Mouse (Mus musculus) forebrain, embryonic 11.5 days (tissue): ENCODE measurements at regions not wholly inside any gene's neighbourhood (a gene's known extent, or its start where the extent isn't known, plus 50 kb on each side); places are given as distances from the start of the nearest gene placed in this dataset.

Source experiments
- ATAC-seq: fragments of 200-750 bp; cut with Nextera tagmentation; replicated peaks from 2 replicates; pipeline ENCODE4 v1.8.0; 2017; ENCODE audit warnings: moderate TSS enrichment; ENCODE audit not compliant: low FRiP score
- DNase-seq: peaks from one replicate; pipeline ENCODE4 v3.0.0-alpha.2; 2017; ENCODE audit warnings: low spot score
- H3K27ac ChIP-seq: fragments of 300-500 bp; sonication (generic); 2 replicates; pipeline ENCODE4 v1.5.1; 2014; ENCODE audit warnings: low read depth, low read length
- H3K27me3 ChIP-seq: fragments of 300-500 bp; sonication (generic); 2 replicates; pipeline ENCODE4 v1.6.1; 2014; ENCODE audit warnings: mild to moderate bottlenecking, low read length, mixed read lengths; ENCODE audit not compliant: control insufficient read depth, insufficient read depth
- H3K36me3 ChIP-seq: fragments of 300-500 bp; sonication (generic); 2 replicates; pipeline ENCODE4 v1.6.1; 2014; ENCODE audit warnings: mild to moderate bottlenecking, low read length, moderate library complexity, mixed read lengths; ENCODE audit not compliant: control insufficient read depth, insufficient read depth
- H3K4me1 ChIP-seq: fragments of 300-500 bp; sonication (generic); replicated peaks from 2 replicates; pipeline ENCODE4 v1.6.1; 2014; ENCODE audit warnings: low read length, mixed read lengths; ENCODE audit not compliant: control insufficient read depth, insufficient read depth
- H3K4me2 ChIP-seq: fragments of 300-500 bp; sonication (generic); 2 replicates; pipeline ENCODE4 v1.6.1; 2014; ENCODE audit warnings: low read depth, mild to moderate bottlenecking, low read length, moderate library complexity, mixed read lengths; ENCODE audit not compliant: severe bottlenecking
- H3K4me3 ChIP-seq: fragments of 300-500 bp; sonication (generic); 2 replicates; pipeline ENCODE4 v1.5.1; 2014; ENCODE audit warnings: low read depth, low read length
- H3K9ac ChIP-seq: fragments of 300-500 bp; sonication (generic); 2 replicates; pipeline ENCODE4 v1.6.1; 2014; ENCODE audit warnings: low read length
- H3K9me3 ChIP-seq: fragments of 300-500 bp; sonication (generic); 2 replicates; pipeline ENCODE4 v1.6.1; 2016; ENCODE audit warnings: low read length, mixed read lengths; ENCODE audit not compliant: control insufficient read depth
- WGBS: fragments of 180-500 bp; shearing (Covaris S2); extraction: QIAGEN DNeasy Blood & Tissue Kit; methylation state at CpG from one replicate; pipeline ENCODE4 v1.1.7; 2014; 5-methylcytosine and 5-hydroxymethylcytosine counted together

- no peak for DNase-seq
- H3K9me3 ChIP-seq = no peaks in the 10 kb centered on the region
- H3K4me2 ChIP-seq = no peak overlapping the region
- H3K9ac ChIP-seq = no peak overlapping the region
- H3K36me3 ChIP-seq = no peaks in the 10 kb centered on the region
- no peak for ATAC-seq
- H3K27ac ChIP-seq = no peak overlapping the region
- WGBS = 92% methylated on average over 4 of the region's 4 CpGs
- no peaks in the 10 kb centered on the region for H3K4me1 ChIP-seq
- H3K4me3 ChIP-seq = no peak overlapping the region
- H3K27me3 ChIP-seq = no peaks in the 10 kb centered on the region
Observed at GRCm38 (mm10) chr10:97248522-97248921, 230.9 kb upstream of the Dcn start.

GRCm38 (mm10) chr10:97249760-97250159 is 229.6 kb upstream of the Dcn start:
- DNase-seq (no peak), ATAC-seq (no peak)
- no peak overlapping the region for H3K9ac ChIP-seq
- no peaks in the 10 kb centered on the region for H3K4me1 ChIP-seq
- H3K36me3 ChIP-seq = no peaks in the 10 kb centered on the region
- no peak overlapping the region for H3K4me2 ChIP-seq
- no peak overlapping the region for H3K4me3 ChIP-seq
- no peaks in the 10 kb centered on the region for H3K9me3 ChIP-seq
- H3K27ac ChIP-seq = no peak overlapping the region
- H3K27me3 ChIP-seq = no peaks in the 10 kb centered on the region
- WGBS = 80% methylated on average over 1 of the region's 1 CpGs

GRCm38 (mm10) chr10:97250167-97250566 is 229.2 kb upstream of the Dcn start:
- Histone ChIP-seq H3K4me2 (no peak overlapping the region), H3K36me3 (no peaks in the 10 kb centered on the region), H3K4me1 (no peaks in the 10 kb centered on the region), H3K27ac (no peak overlapping the region), H3K27me3 (no peaks in the 10 kb centered on the region), H3K4me3 (no peak overlapping the region), H3K9me3 (no peaks in the 10 kb centered on the region), H3K9ac (no peak overlapping the region)
- no peak for ATAC-seq
- 65% methylated on average over 2 of the region's 2 CpGs for WGBS
- no peak for DNase-seq

- no peaks in the 10 kb centered on the region for H3K36me3 ChIP-seq
- H3K9me3 ChIP-seq = no peaks in the 10 kb centered on the region
- WGBS = 80% methylated on average over 6 of the region's 6 CpGs
- ATAC-seq (peak; percentile 42; the same call in 1 of the 2 replicates), DNase-seq (no peak)
- H3K4me2 ChIP-seq = no peak overlapping the region
- H3K4me3 ChIP-seq = no peak overlapping the region
- H3K27ac ChIP-seq = no peak overlapping the region
- no peaks in the 10 kb centered on the region for H3K27me3 ChIP-seq
- no peaks in the 10 kb centered on the region for H3K4me1 ChIP-seq
- H3K9ac ChIP-seq = no peak overlapping the region
Observed at GRCm38 (mm10) chr10:97265959-97266517, 213.4 kb upstream of the Dcn start.

GRCm38 (mm10) chr10:97282416-97282815 is 197.0 kb upstream of the Dcn start:
- no peak for DNase-seq
- H3K27me3 ChIP-seq = no peaks in the 10 kb centered on the region
- H3K4me1 ChIP-seq = no peaks in the 10 kb centered on the region
- H3K4me3 ChIP-seq = no peak overlapping the region
- no peaks in the 10 kb centered on the region for H3K9me3 ChIP-seq
- WGBS = 81% methylated on average over 2 of the region's 2 CpGs
- no peaks in the 10 kb centered on the region for H3K36me3 ChIP-seq
- no peak overlapping the region for H3K27ac ChIP-seq
- no peak overlapping the region for H3K4me2 ChIP-seq
- H3K9ac ChIP-seq = no peak overlapping the region
- no peak for ATAC-seq

- Histone ChIP-seq H3K4me1 (no peaks in the 10 kb centered on the region), H3K9ac (no peak overlapping the region), H3K27ac (no peak overlapping the region), H3K4me2 (no peak overlapping the region), H3K27me3 (no peaks in the 10 kb centered on the region), H3K9me3 (no peaks in the 10 kb centered on the region), H3K36me3 (no peaks in the 10 kb centered on the region), H3K4me3 (no peak overlapping the region)
- 73% methylated on average over 4 of the region's 4 CpGs for WGBS
- DNase-seq (no peak), ATAC-seq (no peak)
Observed at GRCm38 (mm10) chr10:97282841-97283496, 196.4 kb upstream of the Dcn start.

GRCm38 (mm10) chr10:97304791-97305355 is 174.5 kb upstream of the Dcn start:
- Histone ChIP-seq H3K9ac (no peak overlapping the region), H3K4me2 (no peak overlapping the region), H3K27me3 (no peaks in the 10 kb centered on the region), H3K4me3 (no peak overlapping the region), H3K27ac (no peak overlapping the region), H3K4me1 (no peaks in the 10 kb centered on the region), H3K36me3 (no peaks in the 10 kb centered on the region), H3K9me3 (no peaks in the 10 kb centered on the region)
- ATAC-seq = no peak
- no peak for DNase-seq
- 78% methylated on average over 3 of the region's 3 CpGs for WGBS

GRCm38 (mm10) chr10:97309580-97309979 is 169.8 kb upstream of the Dcn start:
- no peaks in the 10 kb centered on the region for H3K4me1 ChIP-seq
- no peak overlapping the region for H3K4me3 ChIP-seq
- no peak overlapping the region for H3K27ac ChIP-seq
- H3K36me3 ChIP-seq = no peaks in the 10 kb centered on the region
- H3K9me3 ChIP-seq = no peaks in the 10 kb centered on the region
- no peak overlapping the region for H3K9ac ChIP-seq
- DNase-seq = no peak
- 94% methylated on average over 5 of the region's 5 CpGs for WGBS
- no peak for ATAC-seq
- no peaks in the 10 kb centered on the region for H3K27me3 ChIP-seq
- no peak overlapping the region for H3K4me2 ChIP-seq

GRCm38 (mm10) chr10:97312509-97312908 is 166.9 kb upstream of the Dcn start:
- DNase-seq (no peak), ATAC-seq (peak; percentile 7)
- H3K4me3 ChIP-seq = peak overlapping the region; percentile 42; the same call in 1 of the 2 replicates
- no peaks in the 10 kb centered on the region for H3K9me3 ChIP-seq
- 28% methylated on average over 12 of the region's 12 CpGs for WGBS
- H3K4me2 ChIP-seq = peak overlapping the region; percentile 62
- no peaks in the 10 kb centered on the region for H3K27me3 ChIP-seq
- H3K4me1 ChIP-seq = no peaks in the 10 kb centered on the region
- H3K36me3 ChIP-seq = no peaks in the 10 kb centered on the region
- H3K9ac ChIP-seq = peak overlapping the region; percentile 47; the same call in 1 of the 2 replicates
- no peak overlapping the region; the same call in 1 of the 2 replicates for H3K27ac ChIP-seq
